Comparison of ENCODE assay signal across 8 mouse cellular contexts in the genomic region with DNA sequence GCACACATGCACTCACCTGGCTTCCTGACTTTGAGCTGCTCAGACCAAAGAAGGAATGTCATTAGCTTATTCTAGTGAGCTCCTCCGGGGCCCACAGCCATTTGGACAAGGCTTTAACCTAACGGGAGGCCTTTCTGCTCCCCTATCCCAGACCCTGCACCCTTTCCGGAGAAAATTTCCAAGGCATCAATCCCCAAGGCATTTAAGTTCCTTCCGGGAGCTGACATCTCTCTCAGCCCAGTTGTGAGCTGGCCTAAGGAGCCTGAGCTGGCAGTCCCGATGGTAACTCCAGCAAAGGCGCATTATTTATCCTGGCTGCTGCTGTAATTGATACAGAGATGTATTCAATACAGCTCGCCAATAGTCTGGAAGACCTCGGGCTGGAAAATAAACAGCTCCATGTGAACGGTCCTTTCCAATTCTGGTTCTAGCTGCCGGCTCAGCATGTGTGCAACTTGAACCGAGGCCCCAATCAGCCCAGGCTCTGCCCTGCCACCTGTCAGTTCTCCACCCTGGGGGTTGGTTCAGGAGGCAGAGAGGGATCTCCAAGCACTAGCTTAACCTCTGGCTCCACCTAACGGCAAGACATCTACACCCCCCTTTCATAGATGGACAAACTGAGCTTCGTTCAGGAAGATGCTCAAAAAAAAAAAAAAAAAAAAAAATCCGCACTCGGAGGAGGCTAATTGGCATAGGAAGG. TPM values are rescaled to one million over a fixed set of nuclear protein-coding genes. Genes with fewer than 3 reads are reported as not detected.
DNase-seq lines count a peak whose midpoint lies in the region; ATAC-seq lines count a peak whose summit lies in the region.

No protein-coding gene starts in this region.

- WGBS in hindbrain, embryonic 15.5 days = 7% methylated on average over 15 of the region's 15 CpGs

- peak; percentile 26 to 45 for DNase-seq in adrenal gland, adult 18-20 months (ENCODE audit: low spot score in 2 of 2)
- DNase-seq in adrenal gland, postnatal 25 days = no peak
- DNase-seq in cerebellum, adult 8-10 months = peak; percentile 89
- DNase-seq in forelimb bud, embryonic 11.5 days (ENCODE audit: low read depth, low spot score) = peak; percentile 35
- DNase-seq in left cerebral cortex, adult 8-10 months (ENCODE audit: low spot score in 2 of 2) = peak; percentile 54 to 74
- peak; percentile 78 to 87 for DNase-seq in spleen, postnatal 10 days (ENCODE audit: low spot score in 2 of 2)

- no peaks in the 10 kb centered on the region for H3K27me3 ChIP-seq in hindbrain, embryonic 15.5 days

- H3K4me1 ChIP-seq in hindbrain, embryonic 15.5 days (replicated peaks) = peaks cover 67% of the 10 kb centered on the region

- H3K9ac ChIP-seq in hindbrain, embryonic 15.5 days = peak overlapping the region; percentile 86

- 0 out of 2 replicates have a peak, but pooled peaks have one; percentile 12 for ATAC-seq in hindbrain, embryonic 15.5 days (ENCODE audit: low FRiP score, low read depth)
- peak; percentile 83 for ATAC-seq in megakaryocyte progenitor cell, adult 5-6 weeks (replicated peaks; ENCODE audit: poor library complexity)

- no peaks in the 10 kb centered on the region for H3K36me3 ChIP-seq in hindbrain, embryonic 15.5 days

- H3K4me2 ChIP-seq in hindbrain, embryonic 15.5 days = peak overlapping the region; percentile 80

- H3K9me3 ChIP-seq in hindbrain, embryonic 15.5 days = no peaks in the 10 kb centered on the region

- peak overlapping the region; percentile 90 for H3K27ac ChIP-seq in hindbrain, embryonic 15.5 days (replicated peaks)

- H3K4me3 ChIP-seq in hindbrain, embryonic 15.5 days = peak overlapping the region; percentile 78

RNA-seq across cellular contexts. Expression of a gene that starts 1.0 kb away (rescaled TPM):
- total RNA-seq in adrenal gland, adult 18-20 months (2021) = 10 to 100 TPM in 1 of 2 experiments, 1 to 10 TPM in 1; 8.5 to 10.5 TPM
- total RNA-seq in adrenal gland, postnatal 25 days (2021) = 8.4 and 8.6 TPM in 2 replicates
- 38.1 and 41.4 TPM in 2 replicates for polyA plus RNA-seq in hindbrain, embryonic 15.5 days (2015; fragmentation: Nextera tagmentation; extraction: Ambion mirVana)
- 100 to 1,000 TPM; 182 to 205 (median 192) TPM for total RNA-seq in left cerebral cortex, adult 8-10 months (2022)
- 2.9 and 6.1 TPM in 2 replicates for total RNA-seq in megakaryocyte progenitor cell, adult 5-6 weeks (2015)
- total RNA-seq in megakaryocyte progenitor cell, adult 5-6 weeks (2017) = 5.5 and 6.0 TPM in 2 replicates

RNA-seq across cellular contexts. Expression of a gene that starts 27.3 kb away (rescaled TPM):
- 10 to 100 TPM; 22.4 to 24.3 TPM for total RNA-seq in adrenal gland, adult 18-20 months (2021)
- total RNA-seq in adrenal gland, postnatal 25 days (2021) = 20.7 and 26.8 TPM in 2 replicates
- 8.6 and 9.9 TPM in 2 replicates for polyA plus RNA-seq in hindbrain, embryonic 15.5 days (2015; fragmentation: Nextera tagmentation; extraction: Ambion mirVana)
- 10 to 100 TPM; 40.9 to 51.7 (median 42.4) TPM for total RNA-seq in left cerebral cortex, adult 8-10 months (2022)
- 14.2 and 20.1 TPM in 2 replicates for total RNA-seq in megakaryocyte progenitor cell, adult 5-6 weeks (2015)
- total RNA-seq in megakaryocyte progenitor cell, adult 5-6 weeks (2017) = 16.0 and 22.3 TPM in 2 replicates

Comparison
In these comparisons a context has a peak if more than half of its experiments do, and no peak if none do; other contexts are left out.
1. RNA of a gene that starts 1.0 kb away (total RNA-seq): 182 to 205 TPM in left cerebral cortex, adult 8-10 months; 8.5 to 10.5 TPM in adrenal gland, adult 18-20 months, 8.4 to 8.6 TPM in adrenal gland, postnatal 25 days and 2.9 to 6.1 TPM in megakaryocyte progenitor cell, adult 5-6 weeks; every median in the first group is over 10 times any median in the second.